Mouse (Mus musculus): ENCODE data around the gene Rif1.

- no peak for TF ChIP-seq POLR2A (IDR thresholded peaks at IDR 0.05; ENCODE audit: insufficient read depth, low read depth, low read length)
- TF ChIP-seq CTCF (IDR thresholded peaks at IDR 0.05; ENCODE audit: insufficient read depth, low read depth, low read length): no peak
Measured at GRCm38 (mm10) chr2:52078666-52079065, 6.0 kb downstream of the Rif1 start.

All from olfactory bulb, adult 2 months (tissue).